Mouse (Mus musculus) olfactory bulb, adult 2 months (tissue): ENCODE measurements around the gene Ankrd42.

Experiments
- CTCF ChIP-seq: fragments of 200-500 bp; IDR thresholded peaks from 2 replicates; pipeline ENCODE4 v1.5.1; 2012; ENCODE audit warnings: low read depth, mild to moderate bottlenecking, low read length, moderate library complexity; ENCODE audit not compliant: insufficient read depth
- POLR2A ChIP-seq: fragments of 200-500 bp; IDR thresholded peaks from 2 replicates; pipeline ENCODE4 v1.6.1; 2012; ENCODE audit warnings: mild to moderate bottlenecking, low read depth, low read length, moderate library complexity; ENCODE audit not compliant: insufficient read depth

DNA sequence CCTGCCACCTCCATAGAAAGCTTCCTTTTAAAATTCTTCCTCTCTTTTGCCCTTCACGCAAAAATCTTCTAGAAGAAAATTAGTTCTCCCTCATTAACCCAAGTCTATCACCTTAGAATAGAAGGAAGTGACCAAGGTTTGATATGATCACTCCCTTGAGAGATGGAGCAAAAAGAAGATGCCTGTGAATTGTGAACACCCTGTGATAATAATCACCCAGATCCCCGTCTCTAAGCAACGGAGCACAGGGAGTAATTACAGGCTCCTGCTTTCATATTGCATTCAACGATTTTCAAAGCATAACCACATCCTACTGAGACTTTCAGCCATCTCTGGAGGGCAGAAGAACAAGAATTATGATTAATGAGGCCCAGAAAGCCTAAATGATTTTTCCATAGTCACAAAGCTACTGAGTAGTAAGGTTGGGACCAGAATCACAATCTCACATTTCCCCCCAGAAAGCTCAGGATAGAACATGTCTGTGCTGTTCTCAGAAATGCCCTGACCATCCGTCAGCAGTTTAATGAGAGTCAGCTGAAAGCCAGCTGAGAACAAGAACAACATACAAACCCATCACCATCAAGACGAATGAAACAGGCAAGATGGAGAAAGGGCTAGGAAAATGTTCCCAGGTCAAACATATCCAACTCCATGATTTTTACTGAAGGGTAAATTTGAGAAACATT, 104.4 kb downstream of the Ankrd42 start:
- TF ChIP-seq CTCF (no peak), POLR2A (no peak)
